Mouse (Mus musculus) kidney, postnatal 25 days (tissue): ENCODE measurements at regions not wholly inside any gene's neighbourhood (a gene's known extent, or its start where the extent isn't known, plus 50 kb on each side); places are given as distances from the start of the nearest gene placed in this dataset.

Experiments
- DNase-seq, 2 experiments: peaks; one replicate each; pipeline ENCODE4 v3.0.0; 2021; ENCODE audit warnings: mixed read lengths in 2 of 2

GRCm38 (mm10) chr14:60439106-60439505 is 66.0 kb downstream of the Amer2 start:
- no peak for DNase-seq

DNA sequence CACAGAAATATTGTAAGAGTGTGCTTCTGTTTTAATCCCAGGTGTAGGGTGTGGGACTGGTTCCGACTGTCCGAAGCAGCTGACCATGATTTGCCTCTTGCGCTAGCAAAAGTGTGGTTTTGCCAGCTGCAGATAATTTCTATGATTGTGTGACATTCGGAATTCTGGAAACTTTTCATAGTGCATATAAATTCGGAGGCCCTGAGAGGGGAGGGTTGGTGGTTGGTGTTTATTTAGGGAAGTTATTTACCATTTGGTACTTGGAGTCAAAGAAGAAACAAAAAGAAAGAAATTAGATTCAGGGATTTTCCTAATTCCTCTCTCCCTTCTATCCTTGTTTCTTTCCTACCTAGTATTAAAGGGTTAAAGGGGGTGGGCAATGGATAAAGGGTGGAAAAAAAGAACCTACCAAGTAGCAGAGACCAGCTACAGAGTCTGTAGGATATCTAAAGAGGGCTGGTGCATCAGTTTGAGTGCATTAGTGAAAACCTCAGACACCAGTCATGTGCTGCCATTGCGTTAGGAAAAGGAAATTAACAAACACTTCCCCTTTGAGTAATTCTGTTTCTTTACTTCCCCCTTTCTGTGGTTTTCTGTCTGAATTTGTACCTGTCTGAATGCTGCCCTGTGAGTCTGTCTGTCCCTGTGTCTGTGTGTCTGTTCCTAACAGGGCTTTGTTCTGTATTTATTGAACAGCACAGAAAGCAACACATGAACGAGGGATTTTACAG is 70.9 kb downstream of the Amer2 start:
- no peak for DNase-seq

GRCm38 (mm10) chr14:60444552-60444937 is 71.5 kb downstream of the Amer2 start:
- no peak for DNase-seq

GRCm38 (mm10) chr14:60446037-60446436 is 73.0 kb downstream of the Amer2 start:
- DNase-seq: no peak

DNA sequence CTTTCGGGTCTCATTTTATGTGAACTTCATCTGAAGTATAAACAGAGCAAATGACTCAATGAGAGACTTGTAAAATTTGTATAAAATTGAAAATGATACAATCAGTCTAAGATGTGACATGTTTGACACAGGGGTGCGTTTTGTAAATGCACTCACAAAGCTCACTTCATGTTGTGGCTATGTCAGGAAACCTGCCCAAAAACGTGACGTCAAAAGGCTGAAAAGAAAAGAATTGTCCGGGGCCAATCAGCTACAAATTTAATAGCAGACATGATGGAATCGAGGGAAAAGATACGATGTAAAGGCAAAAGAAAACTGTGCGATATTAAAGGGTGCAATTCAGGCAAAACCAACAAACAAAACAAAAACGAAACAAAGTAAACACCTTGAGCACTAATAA is 78.2 kb downstream of the Amer2 start:
- no peak for DNase-seq

GRCm38 (mm10) chr14:60451684-60452083 is 78.6 kb downstream of the Amer2 start:
- DNase-seq: no peak

- no peak for DNase-seq
Measured at GRCm38 (mm10) chr14:60456767-60457166, 83.7 kb downstream of the Amer2 start.

DNA sequence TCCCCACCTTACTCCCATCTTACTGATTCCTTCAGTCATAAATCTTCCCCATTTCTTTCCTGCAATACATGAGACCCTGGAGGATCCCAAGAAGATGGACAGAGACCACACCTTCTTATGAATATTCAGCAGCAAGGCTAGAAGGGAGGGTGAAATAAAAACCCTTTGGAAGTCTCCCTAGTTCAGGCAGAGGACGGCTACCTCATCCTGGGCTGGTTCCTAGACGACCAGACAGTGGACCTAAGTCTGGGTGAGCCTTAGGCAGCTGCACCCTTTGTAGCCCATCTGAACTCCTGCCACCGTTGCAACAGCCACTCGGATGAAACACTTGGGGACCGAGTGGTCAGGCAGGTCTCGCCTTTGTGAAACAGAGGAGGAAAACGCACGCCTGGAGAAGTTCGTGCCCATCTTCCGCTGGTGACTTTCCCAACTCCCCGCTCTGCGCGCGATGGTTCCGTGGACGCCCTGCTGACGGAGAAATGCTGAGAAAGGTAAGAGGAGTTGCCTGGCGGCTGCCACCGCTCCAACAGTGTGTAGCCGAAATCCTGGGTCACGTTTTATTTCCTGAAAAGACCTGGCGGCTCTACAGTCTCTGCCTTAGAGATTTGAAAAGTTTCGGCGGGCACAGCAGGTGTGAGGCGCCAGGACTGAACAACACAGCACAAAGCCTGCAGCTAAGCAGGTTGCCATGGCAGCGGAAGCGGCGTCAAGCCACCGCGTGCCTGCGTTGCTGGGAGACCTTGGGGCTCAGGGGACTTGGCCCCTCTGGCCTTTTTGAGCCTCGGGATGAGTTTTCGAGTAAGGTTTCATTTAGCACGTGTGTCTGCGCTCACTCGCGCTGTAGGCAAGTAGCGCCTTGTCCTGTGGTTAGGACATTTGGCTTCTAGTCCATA is 112.2 kb downstream of the Amer2 start:
- peak; percentile 57 to 78 for DNase-seq

DNA sequence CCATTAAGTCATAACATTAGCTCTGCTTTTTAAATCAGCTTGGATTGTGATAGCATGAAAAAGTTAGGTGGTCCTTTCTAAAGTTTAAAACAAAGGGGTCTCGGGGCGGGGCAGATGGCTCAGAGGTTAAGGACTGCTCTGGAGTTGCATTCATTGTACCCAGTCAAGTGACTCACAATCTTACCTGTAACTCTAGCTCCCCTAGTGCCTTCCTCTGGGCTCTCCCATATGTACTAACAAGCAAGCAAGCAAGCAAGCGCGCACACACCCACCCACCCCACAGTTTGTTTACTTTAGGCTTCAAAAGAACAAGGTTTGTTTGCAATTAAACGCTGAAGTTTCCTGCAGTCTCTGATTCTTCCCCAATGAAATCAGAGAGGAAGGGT is 112.8 kb downstream of the Amer2 start:
- DNase-seq: peak in 1 of 2 experiments; percentile 18

- DNase-seq: peak; percentile 35 to 72
Measured at GRCm38 (mm10) chr14:60486278-60486935, 113.3 kb downstream of the Amer2 start.

GRCm38 (mm10) chr14:60489111-60489510 is 116.1 kb downstream of the Amer2 start:
- DNase-seq: peak; percentile 71 to 73

DNA sequence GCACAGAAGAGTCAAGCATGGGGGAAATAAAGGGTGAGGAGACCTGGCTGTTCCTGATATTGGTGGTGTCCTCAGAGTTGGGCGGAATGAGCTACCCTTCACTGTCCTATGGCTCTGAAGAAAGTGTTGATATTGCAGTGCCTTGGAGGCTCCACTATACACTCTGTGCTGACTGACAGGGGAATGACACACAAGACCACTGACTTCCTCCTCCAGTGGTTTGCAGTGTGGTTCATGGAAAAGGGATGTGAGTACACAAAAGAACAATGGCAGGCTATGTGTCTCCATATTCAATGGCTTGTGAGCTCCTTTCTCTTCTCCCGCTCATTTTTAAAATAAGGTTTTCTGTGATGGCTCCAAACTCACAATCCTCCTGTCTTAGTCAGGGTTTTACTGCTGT is 117.8 kb downstream of the Amer2 start:
- no peak for DNase-seq

DNA sequence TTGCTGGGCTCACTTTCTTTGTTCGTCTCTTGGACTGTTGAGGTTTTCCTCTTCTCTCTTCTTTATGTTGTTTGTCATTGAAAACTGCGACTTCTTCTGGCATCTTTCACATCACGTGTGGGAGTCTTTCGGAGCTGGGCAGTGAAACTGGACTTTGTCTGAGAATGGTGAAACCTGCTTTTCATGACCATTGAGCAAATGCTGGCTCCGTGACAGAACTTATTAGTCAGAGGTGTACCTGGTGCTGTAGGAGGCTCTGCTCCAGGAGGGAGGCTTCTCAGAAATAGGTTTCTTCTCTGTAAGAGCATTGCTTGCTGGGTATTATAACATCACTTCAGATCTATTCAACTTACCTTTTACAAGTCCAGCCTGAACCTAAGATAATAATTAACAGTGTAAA is 122.4 kb downstream of the Amer2 start:
- peak; percentile 30 to 50 for DNase-seq

GRCm38 (mm10) chr14:60502552-60502951 is 129.5 kb downstream of the Amer2 start:
- DNase-seq: no peak

GRCm38 (mm10) chr14:60505066-60505465 is 128.7 kb upstream of the Spata13 start:
- no peak for DNase-seq

DNA sequence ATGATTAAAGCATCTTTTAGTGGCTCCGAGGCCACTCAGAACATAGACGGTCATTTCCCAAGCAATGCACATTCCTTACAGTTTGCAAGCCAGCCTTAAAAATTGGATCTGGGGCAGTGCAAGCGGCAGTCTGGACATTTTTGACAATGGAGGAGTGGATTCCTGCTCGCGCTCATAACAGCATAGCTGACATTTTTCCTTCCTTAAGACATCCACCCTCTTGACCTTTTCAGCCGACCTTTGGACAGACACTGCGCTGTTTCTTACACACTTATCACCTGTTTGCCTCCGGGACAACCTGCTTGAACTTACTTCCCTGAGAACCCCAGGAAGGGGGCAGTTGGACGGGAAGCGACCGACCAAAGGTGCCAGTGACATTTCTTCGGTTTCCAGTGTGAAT is 127.5 kb upstream of the Spata13 start:
- no peak for DNase-seq

DNA sequence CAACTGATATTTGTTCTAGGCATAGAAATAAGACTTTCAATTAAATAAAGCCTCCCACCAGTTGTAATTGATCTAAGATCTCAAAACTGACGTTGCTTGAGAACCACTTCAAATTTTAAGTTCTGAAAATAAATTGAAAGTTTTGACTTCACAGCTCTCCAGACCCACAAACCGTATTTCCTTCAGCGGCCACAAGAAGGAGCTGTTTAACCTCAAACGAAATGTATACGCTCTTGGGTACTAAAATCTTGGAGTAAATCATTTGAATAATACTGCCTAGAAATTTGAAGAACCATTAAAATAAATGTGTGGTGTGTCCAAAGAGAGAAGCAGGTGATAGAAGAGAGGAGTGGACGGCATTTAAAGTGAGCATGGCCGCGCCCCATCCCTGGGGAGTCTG is 120.2 kb upstream of the Spata13 start:
- peak in 1 of 2 experiments; percentile 57 for DNase-seq

- no peak for DNase-seq
Measured at GRCm38 (mm10) chr14:60515094-60515786, 118.6 kb upstream of the Spata13 start.

GRCm38 (mm10) chr14:60517891-60518290 is 115.9 kb upstream of the Spata13 start:
- no peak for DNase-seq

- DNase-seq: no peak
Measured at GRCm38 (mm10) chr14:60523010-60523409, 110.8 kb upstream of the Spata13 start.

DNA sequence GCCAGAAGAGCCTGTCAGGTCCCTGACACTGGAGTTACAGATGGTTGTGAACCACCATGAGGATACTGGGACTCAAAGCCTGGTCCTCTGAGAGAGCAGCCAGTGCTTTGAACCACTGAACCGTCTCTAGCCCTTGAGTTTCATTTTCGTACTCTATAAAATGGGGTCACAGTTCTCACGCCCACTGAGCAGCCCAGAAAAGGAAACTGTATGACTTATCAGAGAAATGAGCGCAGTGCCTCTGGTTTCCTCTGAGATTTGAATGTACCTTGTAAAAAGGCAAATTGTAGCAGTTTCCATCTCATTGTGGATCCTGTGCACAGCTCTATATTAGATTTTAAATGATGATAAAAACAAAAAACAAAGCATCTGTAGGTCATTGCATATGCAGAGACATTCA is 108.9 kb upstream of the Spata13 start:
- no peak for DNase-seq

DNA sequence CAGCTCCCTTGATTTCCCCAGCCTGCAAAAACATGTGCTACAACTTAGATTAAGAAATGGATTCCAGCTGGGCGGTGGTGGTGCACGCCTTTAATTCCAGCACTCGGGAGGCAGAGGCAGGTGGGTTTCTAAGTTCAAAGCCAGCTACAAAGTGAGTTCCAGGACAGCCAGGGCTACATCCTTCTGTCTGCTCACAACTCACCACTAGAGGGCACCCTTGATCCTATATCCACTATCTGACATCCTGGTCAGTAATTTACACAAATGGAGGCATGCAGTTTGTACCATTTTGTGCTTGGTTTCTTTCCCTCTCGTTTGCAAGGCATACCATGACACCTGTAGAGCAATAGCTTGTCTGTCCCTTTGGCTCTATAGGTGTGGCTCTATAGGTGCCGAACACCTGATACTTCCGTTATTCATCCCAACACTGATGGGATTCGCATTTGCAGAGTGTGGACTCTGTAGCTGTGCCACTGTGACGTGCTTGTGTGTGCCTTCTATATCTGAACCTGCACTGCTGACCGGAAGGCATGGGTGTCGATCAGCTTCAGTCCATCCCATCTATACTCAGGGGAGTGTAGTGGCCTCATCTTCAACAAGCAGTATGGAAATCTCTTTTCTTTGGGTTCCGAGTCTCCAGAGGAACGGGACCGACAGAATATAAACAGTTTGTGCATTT is 108.4 kb upstream of the Spata13 start:
- DNase-seq: peak in 1 of 2 experiments; percentile 89
